Mouse (Mus musculus): ENCODE data around the gene Egln1. TPM values are rescaled to one million over a fixed set of nuclear protein-coding genes. Genes with fewer than 3 reads are reported as not detected.

The Egln1 gene
- total and polyA plus RNA-seq, 3 experiments: 47.1 to 55.0 TPM; not detected in 1

DNA sequence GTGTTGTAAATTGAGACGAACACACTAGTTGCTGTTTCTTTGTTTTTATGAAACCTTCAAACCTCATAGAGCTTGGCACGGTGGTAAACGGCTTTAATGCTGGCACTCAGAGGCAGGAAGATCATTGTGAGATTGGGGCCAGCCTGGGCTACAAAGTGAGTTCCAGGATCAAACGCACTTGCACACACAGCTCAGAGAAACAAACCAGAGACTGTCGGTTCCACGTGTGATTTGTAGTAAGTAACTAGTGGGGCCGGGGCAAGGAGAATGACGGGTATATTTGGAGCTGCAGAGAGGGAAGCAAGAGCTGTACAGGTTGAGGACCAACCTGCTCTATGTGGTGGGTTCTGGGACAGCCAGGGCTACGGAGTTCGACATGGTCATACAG lies 939 bp upstream of the Egln1 start:
- H3K9ac ChIP-seq (ENCODE audit: control insufficient read depth, low read depth, low read length, poor library complexity, severe bottlenecking): peak overlapping the region; percentile 82
- no peak for TF ChIP-seq HCFC1 (IDR thresholded peaks at IDR 0.05; ENCODE audit: low read depth, low read length)
- TF ChIP-seq MXI1 (IDR thresholded peaks at IDR 0.05; ENCODE audit: low read depth, low read length): peak; percentile 76; the same call in 1 of the 2 replicates
- no peak for TF ChIP-seq TAL1 (IDR thresholded peaks at IDR 0.05; ENCODE audit: low read length)
- TF ChIP-seq GABPA (IDR thresholded peaks at IDR 0.05; ENCODE audit: low read depth, low read length): no peak
- 0 out of 2 replicates have a peak, but pooled peaks have one; percentile 17 for TF ChIP-seq MAX (IDR thresholded peaks at IDR 0.05; ENCODE audit: low read length)
- no peak for TF ChIP-seq E2F4 (IDR thresholded peaks at IDR 0.05; ENCODE audit: borderline replicate concordance, low read depth, low read length)
- TF ChIP-seq CHD1 (IDR thresholded peaks at IDR 0.05; ENCODE audit: low read depth, low read length): no peak
- no peak for TF ChIP-seq CTCF (IDR thresholded peaks at IDR 0.05 in 2 of 3, conservative IDR thresholded peaks at IDR 0.05 in 1 of 3; ENCODE audit: control insufficient read depth in 1 of 3, insufficient read depth in 1 of 3, low read depth in 2 of 3, low read length in 3 of 3, poor library complexity in 1 of 3, severe bottlenecking in 1 of 3)
- no peak for TF ChIP-seq RCOR1 (IDR thresholded peaks at IDR 0.05; ENCODE audit: low read depth, low read length)
- TF ChIP-seq MAZ (IDR thresholded peaks at IDR 0.05; ENCODE audit: low read depth, low read length): no peak
- TF ChIP-seq RAD21 (IDR thresholded peaks at IDR 0.05; ENCODE audit: low read depth, low read length): no peak
- peak; percentile 26 for TF ChIP-seq SIN3A (IDR thresholded peaks at IDR 0.05; ENCODE audit: low read length)
- no peak for TF ChIP-seq NELFE (IDR thresholded peaks at IDR 0.05; ENCODE audit: low read depth, low read length)
- no peak for TF ChIP-seq KAT2A (conservative IDR thresholded peaks at IDR 0.05; ENCODE audit: low read depth, low read length)
- TF ChIP-seq MYB (IDR thresholded peaks at IDR 0.05; ENCODE audit: low read depth, low read length): no peak
- no peak for TF ChIP-seq ZMIZ1 (IDR thresholded peaks at IDR 0.05; ENCODE audit: low read depth, low read length)
- TF ChIP-seq JUND (IDR thresholded peaks at IDR 0.05; ENCODE audit: low read depth, low read length): no peak
- no peak for TF ChIP-seq POLR2A (IDR thresholded peaks at IDR 0.05; ENCODE audit: control insufficient read depth in 1 of 2, insufficient read depth in 1 of 2, low read depth in 1 of 2, low read length in 2 of 2, poor library complexity in 1 of 2)
- TF ChIP-seq EP300 (IDR thresholded peaks at IDR 0.05; ENCODE audit: low read depth in 1 of 2, low read length in 2 of 2): no peak
- no peak for TF ChIP-seq MAFK (IDR thresholded peaks at IDR 0.05; ENCODE audit: borderline replicate concordance, low read depth, low read length)
- no peak for TF ChIP-seq MYC (IDR thresholded peaks at IDR 0.05; ENCODE audit: low read depth, low read length)
- no peak for TF ChIP-seq TCF12 (IDR thresholded peaks at IDR 0.05; ENCODE audit: low read depth, low read length)
- TF ChIP-seq GATA1 (IDR thresholded peaks at IDR 0.05; ENCODE audit: low read depth, low read length): no peak
- peak; percentile 7; the same call in 1 of the 2 replicates for TF ChIP-seq TBP (IDR thresholded peaks at IDR 0.05; ENCODE audit: low read depth, low read length)
- TF ChIP-seq SMC3 (IDR thresholded peaks at IDR 0.05; ENCODE audit: low read depth, low read length): no peak
- no peak for TF ChIP-seq MEF2A (IDR thresholded peaks at IDR 0.05; ENCODE audit: extremely low read depth, insufficient replicate concordance, low read depth, low read length, poor library complexity, severe bottlenecking)
- no peak for TF ChIP-seq USF2 (IDR thresholded peaks at IDR 0.05; ENCODE audit: borderline replicate concordance in 1 of 2, insufficient read depth in 1 of 2, low read depth in 1 of 2, low read length in 2 of 2)
- TF ChIP-seq NRF1 (IDR thresholded peaks at IDR 0.05; ENCODE audit: insufficient read depth, low read depth, low read length, poor library complexity, severe bottlenecking): no peak
- no peak for TF ChIP-seq BHLHE40 (IDR thresholded peaks at IDR 0.05; ENCODE audit: borderline replicate concordance, low read depth, low read length)

More for the DNA sequence above, 939 bp upstream of the Egln1 start:
- peaks cover 0 to 20% of the 10 kb centered on the region in 2 experiments; a peak in 2 of 4 replicates for H3K36me3 ChIP-seq (ENCODE audit: control insufficient read depth in 1 of 2, insufficient read depth in 2 of 2, low read length in 2 of 2)
- DNase-seq (ENCODE audit: low read depth, low spot score): peak; percentile 62
- H3K79me2 ChIP-seq (ENCODE audit: control insufficient read depth, insufficient read depth, low read length, poor library complexity): peaks cover 28% of the 10 kb centered on the region
- H3K9me3 ChIP-seq (replicated peaks; ENCODE audit: insufficient read depth, low read length): no peaks in the 10 kb centered on the region
- H3K4me3 ChIP-seq (ENCODE audit: control insufficient read depth in 1 of 2, insufficient read depth in 1 of 2, low read depth in 2 of 2, low read length in 2 of 2): peak overlapping the region; percentile 90 to 100
- H3K4me1 ChIP-seq (ENCODE audit: control insufficient read depth in 1 of 2, insufficient read depth in 2 of 2, low read length in 2 of 2): peaks cover 8 to 24% of the 10 kb centered on the region in 2 experiments
- peak overlapping the region; percentile 88 for H3K27ac ChIP-seq (ENCODE audit: control insufficient read depth, low read depth, low read length)
- H3K27me3 ChIP-seq (ENCODE audit: control insufficient read depth in 1 of 2, insufficient read depth in 2 of 2, low read length in 2 of 2): no peaks in the 10 kb centered on the region
